Mouse (Mus musculus): ENCODE data around the gene Rapgef5. TPM values are rescaled to one million over a fixed set of nuclear protein-coding genes. Genes with fewer than 3 reads are reported as not detected.

Gene Rapgef5
- total RNA-seq, 2 experiments from 2014 or later: 103 to 112 TPM

GRCm38 (mm10) chr12:117595179-117595578 lies 78.9 kb downstream of the Rapgef5 start:
- DNase-seq: no peak
- intact Hi-C loops (cut with DNase I): no loop called here

GRCm38 (mm10) chr12:117598190-117598589 lies 81.9 kb downstream of the Rapgef5 start:
- intact Hi-C loops (cut with DNase I): no loop called here
- no peak for DNase-seq

GRCm38 (mm10) chr12:117605966-117606365 lies 89.7 kb downstream of the Rapgef5 start:
- intact Hi-C loops (cut with DNase I): no loop called here
- DNase-seq: no peak

GRCm38 (mm10) chr12:117612715-117613114 lies 96.4 kb downstream of the Rapgef5 start:
- no peak for DNase-seq
- intact Hi-C loops (cut with DNase I): no loop called here

- intact Hi-C loops (cut with DNase I): no loop called here
- DNase-seq: no peak
Measured at GRCm38 (mm10) chr12:117619523-117620023, 103.3 kb downstream of the Rapgef5 start.

GRCm38 (mm10) chr12:117622972-117623371 lies 106.7 kb downstream of the Rapgef5 start:
- intact Hi-C loops (cut with DNase I): no loop called here
- DNase-seq: no peak

GRCm38 (mm10) chr12:117627311-117627710 lies 111.0 kb downstream of the Rapgef5 start:
- DNase-seq: peak; percentile 27
- intact Hi-C loops (cut with DNase I): no loop called here

- no peak for DNase-seq
- intact Hi-C loops (cut with DNase I): no loop called here
Measured at GRCm38 (mm10) chr12:117628321-117629093, 112.2 kb downstream of the Rapgef5 start.

GRCm38 (mm10) chr12:117632133-117632532 lies 115.9 kb downstream of the Rapgef5 start:
- intact Hi-C loops (cut with DNase I): no loop called here
- DNase-seq: no peak

GRCm38 (mm10) chr12:117636139-117636772 lies 120.0 kb downstream of the Rapgef5 start:
- intact Hi-C loops (cut with DNase I): no loop called here
- no peak for DNase-seq

GRCm38 (mm10) chr12:117636969-117637368 lies 120.7 kb downstream of the Rapgef5 start:
- intact Hi-C loops (cut with DNase I): no loop called here
- no peak for DNase-seq

- intact Hi-C loops (cut with DNase I): no loop called here
- DNase-seq: no peak
Measured at GRCm38 (mm10) chr12:117638833-117639232, 122.6 kb downstream of the Rapgef5 start.

- DNase-seq: no peak
- intact Hi-C loops (cut with DNase I): no loop called here
Measured at GRCm38 (mm10) chr12:117639356-117640121, 123.3 kb downstream of the Rapgef5 start.

GRCm38 (mm10) chr12:117642512-117642911 lies 126.2 kb downstream of the Rapgef5 start:
- no peak for DNase-seq

GRCm38 (mm10) chr12:117645771-117646170 lies 129.5 kb downstream of the Rapgef5 start:
- intact Hi-C loops (cut with DNase I): no loop called here
- DNase-seq: no peak

More at GRCm38 (mm10) chr12:117642512-117642911, 126.2 kb downstream of the Rapgef5 start:
- intact Hi-C loops (cut with DNase I): no loop called here

- no peak for DNase-seq
- intact Hi-C loops (cut with DNase I): no loop called here
Measured at GRCm38 (mm10) chr12:117653920-117654472, 137.7 kb downstream of the Rapgef5 start.

GRCm38 (mm10) chr12:117656935-117657334 lies 140.7 kb downstream of the Rapgef5 start:
- intact Hi-C loops (cut with DNase I): no loop called here
- no peak for DNase-seq

- intact Hi-C loops (cut with DNase I): no loop called here
- no peak for DNase-seq
Measured at GRCm38 (mm10) chr12:117657766-117658165, 141.5 kb downstream of the Rapgef5 start.

GRCm38 (mm10) chr12:117658821-117659220 lies 142.5 kb downstream of the Rapgef5 start:
- intact Hi-C loops (cut with DNase I): no loop called here
- no peak for DNase-seq

GRCm38 (mm10) chr12:117660361-117660760 lies 144.1 kb downstream of the Rapgef5 start:
- intact Hi-C loops (cut with DNase I): no loop called here
- no peak for DNase-seq

GRCm38 (mm10) chr12:117661871-117662270 lies 145.6 kb downstream of the Rapgef5 start:
- intact Hi-C loops (cut with DNase I): no loop called here
- DNase-seq: no peak
